Mouse (Mus musculus) gastrocnemius, postnatal 10 days (tissue): ENCODE data around the gene Cox14. TPM values are rescaled to one million over a fixed set of nuclear protein-coding genes. Genes with fewer than 3 reads are reported as not detected.
A peak's percentile ranks its signal among the peaks of the same experiment; 100 is the strongest.

Source experiments
- DNase-seq: peaks from one replicate; pipeline ENCODE4 v3.0.0; 2021; ENCODE audit warnings: mixed read lengths
- total RNA-seq, 2 experiments: library from RNA; stranded (reverse); gene quantifications; 2 replicates each; pipeline ENCODE4 v1.2.3; 2021

The Cox14 gene
- total RNA-seq, 2 experiments from 2014 or later, result 162 to 182 TPM

DNA sequence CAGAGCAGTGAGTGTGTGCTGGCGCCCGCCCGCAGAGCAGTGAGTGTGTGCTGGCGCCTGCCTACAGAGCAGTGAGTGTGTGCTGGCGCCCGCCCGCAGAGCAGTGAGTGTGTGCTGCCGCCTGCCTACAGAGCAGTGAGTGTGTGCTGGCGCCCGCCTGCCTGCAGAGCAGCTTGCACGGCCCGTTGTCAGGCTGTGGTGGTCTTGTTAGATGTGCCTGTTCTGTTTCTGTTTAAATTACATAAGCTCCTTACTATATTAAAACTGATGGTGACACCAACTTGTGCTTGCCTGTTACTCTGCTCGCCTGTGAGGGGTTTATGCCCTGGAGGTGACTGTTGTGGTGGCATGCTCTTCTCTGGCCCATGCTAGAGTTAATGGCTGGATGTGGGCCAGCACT, 17.2 kb upstream of the Cox14 start:
- no peak for DNase-seq

- no peak for DNase-seq
Observed at GRCm38 (mm10) chr15:99710221-99711190, 14.9 kb upstream of the Cox14 start.

GRCm38 (mm10) chr15:99711491-99711890, 13.9 kb upstream of the Cox14 start:
- DNase-seq, result no peak

DNA sequence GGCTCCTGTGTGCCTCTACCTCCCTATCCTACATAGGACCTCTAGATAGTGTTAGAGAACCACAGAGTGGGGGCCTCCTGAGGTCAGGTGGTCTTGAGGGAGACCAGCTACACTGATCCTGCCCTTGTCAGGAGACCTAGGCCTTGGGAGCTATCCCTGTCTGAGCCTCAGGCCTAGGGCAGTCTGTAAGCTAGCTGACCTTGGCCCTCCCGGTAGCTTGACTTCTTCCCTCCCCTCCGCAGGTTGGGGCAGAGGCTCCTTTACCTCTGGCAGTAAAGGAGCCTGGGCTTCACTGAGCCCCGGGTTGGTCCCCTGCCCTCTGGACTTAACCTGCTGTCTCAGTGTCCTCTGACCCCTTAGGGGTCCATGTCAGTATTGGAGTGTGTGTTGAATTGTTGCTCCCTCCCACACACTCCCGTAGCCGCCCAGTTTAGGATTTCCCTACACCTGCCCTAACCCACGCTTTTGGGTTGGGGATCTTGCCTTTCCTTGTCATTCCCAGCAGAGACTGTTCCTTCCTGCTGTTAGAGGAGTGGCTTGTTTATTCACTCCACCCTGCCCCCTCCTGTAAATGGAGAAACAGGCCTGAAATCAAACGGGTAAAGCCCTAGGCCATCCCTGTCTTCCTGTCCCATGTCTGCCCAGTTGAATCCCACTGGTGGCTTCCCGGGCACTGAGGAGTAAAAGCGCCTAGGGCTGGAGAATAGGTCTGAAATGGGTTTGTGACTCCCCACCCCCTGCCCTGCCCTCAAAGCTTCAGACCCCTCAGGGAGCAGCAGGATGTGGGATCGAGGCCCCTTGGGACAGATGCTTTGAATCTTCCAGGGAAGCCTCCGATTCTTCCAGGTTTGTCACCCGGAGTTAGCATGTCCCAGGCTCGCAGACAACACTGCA, 12.5 kb upstream of the Cox14 start:
- DNase-seq, result no peak

DNA sequence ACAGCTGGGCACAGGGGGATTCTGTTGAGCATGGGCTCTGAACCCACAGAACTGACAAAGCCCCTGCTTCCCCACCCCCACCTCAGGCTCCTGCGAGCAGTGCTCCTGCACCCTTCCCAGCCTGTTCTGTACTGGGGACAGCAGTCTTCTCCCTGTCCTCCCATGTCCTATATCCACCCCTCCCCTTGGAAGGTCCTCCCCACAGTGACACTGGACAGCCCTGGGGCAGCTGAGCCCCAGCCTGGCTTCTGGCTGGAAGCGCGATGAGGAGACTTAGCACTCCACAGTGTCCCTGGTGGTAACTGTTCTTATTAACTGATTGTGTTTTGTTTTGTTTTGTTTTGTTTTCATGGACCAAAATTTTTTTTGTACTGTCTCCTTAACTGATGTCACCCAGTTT, 11.8 kb upstream of the Cox14 start:
- no peak for DNase-seq

GRCm38 (mm10) chr15:99714206-99714605, 11.2 kb upstream of the Cox14 start:
- no peak for DNase-seq

GRCm38 (mm10) chr15:99714858-99715257, 10.6 kb upstream of the Cox14 start:
- DNase-seq, result peak; percentile 78

DNA sequence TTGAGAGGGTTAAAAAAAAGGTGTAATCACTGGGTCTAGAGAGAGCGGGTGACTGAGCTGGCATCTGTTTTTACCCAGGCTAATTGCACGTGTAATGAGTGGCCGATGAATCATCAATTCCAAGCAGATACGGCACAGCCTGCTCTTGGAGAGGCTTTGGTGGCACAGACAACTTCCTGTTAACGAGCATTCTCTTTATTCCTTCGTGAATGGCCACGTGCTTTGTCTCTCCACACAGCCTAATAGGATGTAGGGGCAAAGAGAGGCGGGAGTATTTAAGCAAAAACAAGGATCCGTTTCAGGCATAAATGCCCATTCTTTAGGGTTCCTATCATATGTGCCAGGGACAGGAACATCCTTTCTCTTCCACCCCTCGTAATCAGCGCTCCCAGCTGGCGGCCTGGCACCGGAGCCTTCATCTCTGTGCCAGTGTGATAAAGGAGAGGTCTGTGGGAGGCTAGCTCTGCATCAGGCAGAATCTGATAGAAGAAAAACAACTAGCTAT, 10.0 kb upstream of the Cox14 start:
- DNase-seq, result no peak

DNA sequence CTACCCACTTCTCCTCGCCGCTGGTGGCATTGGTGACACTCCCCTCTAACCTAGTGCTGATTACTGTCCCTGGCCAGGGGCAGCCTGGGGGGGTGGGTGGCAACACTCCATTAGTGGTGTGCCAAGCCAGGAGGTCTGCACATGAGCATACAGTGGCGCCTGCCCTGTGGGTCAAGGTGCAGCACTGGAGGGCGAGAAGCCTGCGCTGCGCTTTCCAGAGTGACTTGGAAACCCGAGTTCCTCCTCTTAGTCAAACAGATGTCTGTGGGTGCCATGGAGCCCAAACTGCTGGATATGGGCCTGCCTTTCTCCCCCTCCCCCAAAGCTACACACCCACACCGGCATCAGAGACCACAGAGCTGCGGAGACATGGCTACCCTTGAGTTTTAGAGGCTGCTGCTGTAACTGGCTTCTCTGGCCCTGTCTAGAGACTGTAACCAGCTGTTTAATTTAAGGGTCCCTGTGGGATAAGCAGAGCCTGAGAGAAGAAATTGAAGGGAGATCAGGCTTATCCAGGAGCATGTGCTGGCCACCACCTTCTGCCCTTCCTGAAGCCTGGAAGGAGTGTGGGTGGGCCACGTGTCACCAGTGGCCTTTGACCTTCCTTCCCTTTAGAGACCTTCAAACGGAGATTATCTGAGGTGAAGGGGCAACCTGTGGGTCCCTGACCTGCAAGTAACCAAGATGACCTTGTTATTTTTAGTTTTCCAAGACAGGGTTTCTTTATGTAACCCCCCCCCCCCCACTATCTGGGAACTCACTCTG, 9.3 kb upstream of the Cox14 start:
- no peak for DNase-seq

GRCm38 (mm10) chr15:99716814-99717213, 8.6 kb upstream of the Cox14 start:
- no peak for DNase-seq

GRCm38 (mm10) chr15:99717386-99718334, 7.8 kb upstream of the Cox14 start, which contains the start of gene Gpd1:
Gene Gpd1, plus strand, starts transcription at chr15:99717515.
- peak; percentile 67 for DNase-seq

DNA sequence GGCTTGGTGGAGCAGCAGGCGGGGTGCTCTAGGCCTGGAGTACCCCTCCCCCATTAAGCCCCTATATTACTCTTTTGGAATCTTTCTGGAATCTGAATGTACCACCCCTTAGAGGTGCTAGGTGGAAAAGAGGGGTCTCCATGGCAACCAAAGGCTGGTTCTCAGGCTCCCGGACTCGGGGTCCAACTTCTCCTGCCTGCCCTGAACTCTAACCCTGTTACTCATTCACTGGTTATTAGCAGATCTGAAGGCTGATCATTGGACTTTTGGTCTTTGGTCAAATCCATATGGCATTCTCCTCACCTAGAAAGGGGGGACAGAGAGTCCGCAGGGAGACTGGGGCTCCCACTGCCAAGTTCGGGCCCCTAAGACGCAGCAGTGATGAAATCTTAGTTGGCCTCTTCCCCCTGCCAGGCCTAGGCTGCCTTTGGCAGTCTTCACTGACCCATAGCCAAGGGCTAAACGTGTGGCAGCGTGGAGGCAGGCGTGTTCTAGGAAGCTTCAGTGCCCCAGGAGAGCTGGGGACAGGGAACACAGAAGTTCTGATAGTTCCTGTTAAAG, 6.9 kb upstream of the Cox14 start:
- peak; percentile 50 for DNase-seq

DNA sequence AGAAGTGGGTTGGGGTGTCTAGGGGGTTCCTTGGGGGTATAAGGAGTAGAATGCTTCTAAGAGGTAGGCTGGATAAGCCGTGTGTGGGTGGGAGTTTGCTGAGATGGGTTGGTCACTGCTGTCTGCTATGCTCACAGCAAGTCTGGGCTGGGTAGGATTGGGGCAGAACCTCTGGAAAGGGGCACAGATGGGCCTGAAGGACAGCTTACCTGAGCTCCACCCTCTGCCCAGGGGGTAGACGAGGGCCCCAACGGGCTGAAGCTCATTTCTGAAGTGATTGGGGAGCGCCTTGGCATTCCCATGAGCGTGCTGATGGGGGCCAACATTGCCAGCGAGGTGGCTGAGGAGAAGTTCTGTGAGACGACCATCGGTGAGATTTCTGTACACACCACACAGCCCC, 5.6 kb upstream of the Cox14 start:
- no peak for DNase-seq

GRCm38 (mm10) chr15:99721921-99722743, 3.3 kb upstream of the Cox14 start:
- no peak for DNase-seq

GRCm38 (mm10) chr15:99723120-99723514, 2.3 kb upstream of the Cox14 start:
- no peak for DNase-seq

DNA sequence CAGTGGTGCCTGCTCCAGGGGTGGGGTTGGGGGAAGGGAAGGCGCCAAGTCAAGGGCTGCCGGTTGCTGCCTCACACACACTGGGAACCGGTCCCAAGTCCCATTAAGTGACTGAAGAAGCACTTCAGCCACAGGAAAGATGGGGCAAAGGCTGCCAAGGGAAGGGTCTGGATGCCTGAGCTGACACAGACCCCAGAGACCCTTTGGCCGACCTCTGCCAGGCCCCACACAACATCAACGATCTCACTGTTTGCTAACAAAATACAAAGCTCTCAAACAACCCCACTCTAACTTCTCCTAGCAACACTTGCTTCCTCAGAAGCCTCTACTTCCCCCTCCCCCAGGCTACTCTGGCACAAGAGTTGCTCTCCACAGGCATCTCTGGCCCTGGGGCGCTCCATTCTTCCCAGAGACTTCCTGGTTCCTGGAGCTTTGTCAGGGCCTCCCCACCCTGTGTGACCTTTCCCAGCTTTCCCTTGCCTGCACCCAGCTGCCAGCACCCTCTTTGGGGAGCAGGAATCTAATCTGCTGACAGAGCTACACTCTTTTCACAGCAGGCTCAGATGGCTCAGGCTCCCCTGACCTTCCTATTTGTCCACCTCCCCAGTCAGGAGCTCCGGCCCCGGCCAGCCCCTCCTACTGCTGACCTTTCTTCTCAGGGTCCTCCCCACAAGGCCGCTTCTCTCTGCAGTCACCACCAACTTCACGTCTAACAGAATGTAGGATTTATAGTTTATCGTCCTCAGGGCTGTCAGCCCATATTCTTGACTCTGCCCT, 1.7 kb upstream of the Cox14 start:
- peak; percentile 72 for DNase-seq

DNA sequence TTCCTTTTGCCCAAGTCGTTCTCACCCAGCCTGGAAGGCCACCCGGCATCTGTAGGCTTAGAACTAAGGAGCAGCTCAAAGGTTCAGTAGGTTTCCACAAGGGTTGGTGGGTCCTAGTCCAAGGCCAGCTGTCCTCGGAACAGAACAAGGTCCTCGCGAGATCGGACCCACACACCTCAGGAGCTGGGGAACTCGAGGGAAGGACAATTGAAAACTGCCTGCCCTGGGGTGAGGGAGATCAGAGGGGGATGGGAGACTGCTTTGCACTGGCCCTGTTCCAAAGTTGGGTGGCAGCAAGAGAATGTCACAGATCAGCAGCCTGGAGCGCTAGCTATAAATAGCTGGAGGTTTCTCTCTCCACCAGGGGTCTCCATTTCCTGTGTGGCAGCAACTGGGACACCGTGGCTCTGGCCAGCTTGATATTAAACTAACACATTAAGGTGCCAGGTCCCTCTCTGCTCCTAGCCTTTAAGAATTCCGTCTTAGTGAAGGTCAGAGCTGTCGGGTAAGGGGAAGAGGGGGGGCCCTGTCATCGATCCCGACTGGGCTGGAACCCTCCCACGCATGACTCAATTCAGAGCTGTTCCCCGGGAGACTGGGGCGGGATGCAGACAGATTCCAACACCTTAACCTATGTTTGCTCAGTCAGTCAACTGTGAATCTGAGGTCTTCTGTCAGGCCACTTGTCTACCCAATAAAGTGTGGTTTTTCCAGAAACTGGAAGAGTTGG, 961 bp upstream of the Cox14 start:
- DNase-seq, result peak; percentile 68

DNA sequence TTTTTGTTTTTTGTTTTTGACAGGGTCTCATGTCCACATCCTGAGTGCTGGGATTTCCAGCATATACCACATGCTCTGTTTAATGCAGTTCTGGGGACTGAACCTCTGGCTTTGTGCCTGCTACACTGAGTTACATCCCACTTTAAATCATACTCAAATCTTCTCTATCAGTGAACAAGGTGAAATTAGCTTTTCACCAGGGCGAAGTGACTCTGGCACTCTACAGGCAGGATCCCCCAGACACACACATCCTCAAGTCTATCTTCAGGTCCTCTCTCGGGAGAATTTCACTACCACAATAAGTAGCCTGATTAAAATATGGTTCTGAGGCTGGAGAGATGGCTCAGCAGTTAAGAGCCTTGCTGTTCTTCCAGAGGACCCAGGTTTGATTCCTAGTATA, 1.1 kb downstream of the Cox14 start:
- no peak for DNase-seq
